Mouse (Mus musculus): ENCODE data around the gene Mafb. TPM values are rescaled to one million over a fixed set of nuclear protein-coding genes. Genes with fewer than 3 reads are reported as not detected.

Gene Mafb
- total RNA-seq (2014; rRNA removed) (6.8 and 9.0 TPM in 2 replicates), polyA plus RNA-seq (2015; fragmentation: Nextera tagmentation; extraction: Ambion mirVana) (5.7 and 5.8 TPM in 2 replicates)

DNA sequence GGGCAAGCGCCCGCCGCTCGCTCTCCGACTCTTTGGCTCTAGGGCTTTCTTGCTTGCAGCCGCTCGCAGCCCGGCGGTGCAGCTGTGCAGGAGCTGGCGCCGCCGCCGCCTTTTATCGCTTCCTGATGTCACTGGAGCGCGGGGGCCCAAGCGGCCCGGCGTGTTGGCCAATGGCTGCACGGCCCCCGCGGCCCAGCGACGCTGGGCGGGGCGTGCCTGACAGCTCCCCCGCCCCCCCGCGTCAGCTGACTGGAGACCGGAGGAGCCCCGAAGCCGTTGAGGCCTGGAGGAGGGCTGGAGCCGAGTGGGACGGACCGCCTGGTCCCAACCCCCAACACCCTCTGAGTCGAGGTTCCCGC is at the start of gene Mafb:
TSS of gene Mafb (minus strand) at position 86 of the 359 bp plus-strand sequence.
- Histone ChIP-seq H3K4me3 (ENCODE audit: low read depth, low read length) (peak within 1 kb of the TSS; percentile 52), H3K9me3 (ENCODE audit: low read length) (no peaks in the 10 kb centered on the region), H3K4me1 (ENCODE audit: insufficient read depth, low read length) (peaks cover 7% of the 10 kb centered on the region; the same call in 1 of the 2 replicates), H3K9ac (replicated peaks; ENCODE audit: low read length, poor library complexity, severe bottlenecking) (peak within 1 kb of the TSS; percentile 60), H3K27ac (ENCODE audit: low read depth, low read length) (peak within 1 kb of the TSS; percentile 71), H3K4me2 (ENCODE audit: low read depth, low read length, poor library complexity, severe bottlenecking) (peak within 1 kb of the TSS; percentile 95), H3K36me3 (ENCODE audit: insufficient read depth, low read length) (no peaks in the 10 kb centered on the region), H3K27me3 (ENCODE audit: insufficient read depth, low read length) (peaks cover 67% of the 10 kb centered on the region)
- ATAC-seq (ENCODE audit: low FRiP score) (peak; percentile 86), DNase-seq (ENCODE audit: low spot score) (peak; percentile 91)
- WGBS, result 0% methylated on average over 26 of the region's 37 CpGs
- TF ChIP-seq CTCF (IDR thresholded peaks at IDR 0.05), result no peak

DNA sequence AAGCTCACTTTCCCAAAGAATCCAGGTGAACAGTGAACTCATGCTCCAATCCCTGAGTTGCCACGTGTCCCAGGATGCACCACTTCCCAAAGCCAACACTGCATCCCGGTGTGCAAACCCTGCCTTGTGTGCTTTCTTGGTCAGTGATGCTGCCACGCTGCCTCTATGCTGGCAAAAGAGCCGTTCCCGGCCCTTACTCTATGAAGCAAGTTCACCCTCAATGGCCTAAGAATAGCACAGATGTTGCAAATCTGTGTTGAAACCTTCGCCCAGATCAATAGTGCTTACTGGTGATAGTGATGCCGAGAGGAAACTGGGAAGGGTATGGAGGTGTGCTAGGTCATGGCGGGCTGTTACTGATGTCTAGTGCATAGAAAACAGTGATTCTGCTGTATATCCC is 48.3 kb upstream of the Mafb start:
- ATAC-seq (ENCODE audit: low FRiP score), result no peak
- H3K9me3 ChIP-seq (ENCODE audit: low read length), result no peaks in the 10 kb centered on the region
- no peak overlapping the region for H3K4me3 ChIP-seq (ENCODE audit: low read depth, low read length)
- H3K4me1 ChIP-seq (ENCODE audit: insufficient read depth, low read length), result no peaks in the 10 kb centered on the region
- H3K36me3 ChIP-seq (ENCODE audit: insufficient read depth, low read length), result no peaks in the 10 kb centered on the region
- DNase-seq (ENCODE audit: low spot score), result no peak
- H3K4me2 ChIP-seq (ENCODE audit: low read depth, low read length, poor library complexity, severe bottlenecking), result no peak overlapping the region
- TF ChIP-seq CTCF (IDR thresholded peaks at IDR 0.05), result no peak
- H3K27ac ChIP-seq (ENCODE audit: low read depth, low read length), result no peak overlapping the region
- WGBS, result 94% methylated on average over 8 of the region's 8 CpGs
- no peak overlapping the region for H3K9ac ChIP-seq (replicated peaks; ENCODE audit: low read length, poor library complexity, severe bottlenecking)
- no peaks in the 10 kb centered on the region for H3K27me3 ChIP-seq (ENCODE audit: insufficient read depth, low read length)

DNA sequence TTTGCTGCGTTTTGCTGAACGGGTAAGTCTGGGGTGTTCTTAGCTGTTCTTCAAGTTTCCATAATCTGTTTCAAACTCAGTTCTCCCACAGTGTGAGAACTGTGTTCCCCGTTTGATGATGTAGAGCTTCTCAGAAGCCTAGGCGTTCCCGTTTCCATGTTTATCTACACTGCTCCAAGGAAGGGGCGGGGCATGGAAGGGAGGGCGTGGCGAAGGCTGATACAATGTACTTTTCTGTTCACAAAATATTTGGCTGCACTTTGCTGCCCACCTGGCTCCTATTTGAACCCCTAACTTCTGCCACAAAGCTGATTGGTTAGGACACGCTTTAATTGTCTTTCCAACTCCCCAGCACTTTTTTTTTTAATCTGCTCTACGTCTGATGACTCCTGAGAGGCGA is 47.9 kb upstream of the Mafb start:
- H3K9me3 ChIP-seq (ENCODE audit: low read length), result no peaks in the 10 kb centered on the region
- 93% methylated on average over 11 of the region's 11 CpGs for WGBS
- no peak for DNase-seq (ENCODE audit: low spot score)
- no peaks in the 10 kb centered on the region for H3K36me3 ChIP-seq (ENCODE audit: insufficient read depth, low read length)
- H3K4me2 ChIP-seq (ENCODE audit: low read depth, low read length, poor library complexity, severe bottlenecking), result no peak overlapping the region
- no peak overlapping the region for H3K27ac ChIP-seq (ENCODE audit: low read depth, low read length)
- no peak for TF ChIP-seq CTCF (IDR thresholded peaks at IDR 0.05)
- no peaks in the 10 kb centered on the region for H3K27me3 ChIP-seq (ENCODE audit: insufficient read depth, low read length)
- no peaks in the 10 kb centered on the region for H3K4me1 ChIP-seq (ENCODE audit: insufficient read depth, low read length)
- no peak for ATAC-seq (ENCODE audit: low FRiP score)
- no peak overlapping the region for H3K9ac ChIP-seq (replicated peaks; ENCODE audit: low read length, poor library complexity, severe bottlenecking)
- H3K4me3 ChIP-seq (ENCODE audit: low read depth, low read length), result no peak overlapping the region

DNA sequence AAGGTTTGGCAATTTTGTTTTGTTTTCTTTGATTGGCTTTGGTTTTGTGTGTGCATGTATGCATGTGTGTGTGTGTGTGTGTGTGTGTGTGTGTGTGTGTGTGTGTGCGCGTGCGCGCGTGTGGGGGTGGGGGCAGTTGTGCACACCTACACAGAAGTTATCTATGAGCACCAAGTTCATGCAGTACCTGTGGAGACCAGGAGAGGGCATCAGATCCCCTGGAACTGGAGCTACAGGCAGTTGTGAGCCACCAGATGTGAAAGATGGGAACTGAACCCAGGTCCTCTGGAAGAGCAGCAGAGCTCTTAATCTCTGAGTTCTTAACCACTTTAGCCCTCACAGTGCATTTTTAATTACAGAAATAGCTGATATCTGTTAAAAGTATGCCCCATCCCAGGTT is 47.1 kb upstream of the Mafb start:
- peak; percentile 44 for TF ChIP-seq CTCF (IDR thresholded peaks at IDR 0.05)
- 93% methylated on average over 5 of the region's 5 CpGs for WGBS
- Histone ChIP-seq H3K4me3 (ENCODE audit: low read depth, low read length) (no peak overlapping the region), H3K9ac (replicated peaks; ENCODE audit: low read length, poor library complexity, severe bottlenecking) (no peak overlapping the region), H3K9me3 (ENCODE audit: low read length) (no peaks in the 10 kb centered on the region), H3K27me3 (ENCODE audit: insufficient read depth, low read length) (no peaks in the 10 kb centered on the region), H3K27ac (ENCODE audit: low read depth, low read length) (no peak overlapping the region), H3K4me1 (ENCODE audit: insufficient read depth, low read length) (no peaks in the 10 kb centered on the region), H3K4me2 (ENCODE audit: low read depth, low read length, poor library complexity, severe bottlenecking) (no peak overlapping the region), H3K36me3 (ENCODE audit: insufficient read depth, low read length) (no peaks in the 10 kb centered on the region)
- DNase-seq (ENCODE audit: low spot score) (no peak), ATAC-seq (ENCODE audit: low FRiP score) (no peak)

DNA sequence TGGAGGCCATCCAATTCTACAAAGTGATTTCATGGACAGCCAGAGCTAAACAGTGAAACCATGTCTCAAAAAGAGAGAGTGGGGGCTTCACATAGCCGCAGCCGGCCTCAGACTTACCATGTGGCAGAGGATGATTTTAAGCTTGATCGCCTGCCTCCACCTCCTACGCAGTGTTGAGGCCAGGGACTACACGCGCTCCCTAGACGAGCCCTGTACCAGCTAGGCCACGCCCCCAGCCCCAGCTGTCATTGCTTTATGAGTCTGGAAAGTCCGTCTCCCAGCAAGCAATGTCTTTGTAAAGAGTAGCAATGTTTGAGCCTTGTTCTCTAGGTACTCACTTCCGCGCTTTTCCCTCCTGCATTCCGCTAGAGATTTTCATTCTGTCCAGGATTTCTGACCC is 46.2 kb upstream of the Mafb start:
- ATAC-seq (ENCODE audit: low FRiP score) (no peak), DNase-seq (ENCODE audit: low spot score) (no peak)
- no peaks in the 10 kb centered on the region for H3K4me1 ChIP-seq (ENCODE audit: insufficient read depth, low read length)
- no peak for TF ChIP-seq CTCF (IDR thresholded peaks at IDR 0.05)
- no peaks in the 10 kb centered on the region for H3K36me3 ChIP-seq (ENCODE audit: insufficient read depth, low read length)
- H3K27me3 ChIP-seq (ENCODE audit: insufficient read depth, low read length), result no peaks in the 10 kb centered on the region
- H3K9ac ChIP-seq (replicated peaks; ENCODE audit: low read length, poor library complexity, severe bottlenecking), result no peak overlapping the region
- 62% methylated on average over 12 of the region's 12 CpGs for WGBS
- no peak overlapping the region for H3K27ac ChIP-seq (ENCODE audit: low read depth, low read length)
- H3K4me3 ChIP-seq (ENCODE audit: low read depth, low read length), result no peak overlapping the region
- H3K4me2 ChIP-seq (ENCODE audit: low read depth, low read length, poor library complexity, severe bottlenecking), result no peak overlapping the region
- no peaks in the 10 kb centered on the region for H3K9me3 ChIP-seq (ENCODE audit: low read length)

DNA sequence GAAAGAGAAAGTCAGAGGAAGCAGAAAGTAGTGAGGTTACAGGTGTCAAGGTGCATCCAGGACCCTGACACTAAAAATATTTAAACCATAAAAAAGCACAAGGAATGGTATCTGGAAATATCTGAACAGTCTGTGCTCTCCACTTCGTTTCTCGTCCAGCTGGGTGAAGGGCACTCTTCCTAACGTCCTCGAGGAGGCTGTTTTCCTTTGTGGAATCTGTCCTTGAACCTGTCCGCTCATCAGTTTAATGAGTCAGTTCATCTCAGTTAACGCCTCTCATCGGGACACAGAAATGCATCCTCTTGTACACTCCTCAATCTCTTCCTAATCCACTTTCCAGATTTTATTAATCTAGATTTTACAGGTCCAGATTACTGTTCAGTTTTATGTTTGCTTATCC is 44.6 kb upstream of the Mafb start:
- H3K9me3 ChIP-seq (ENCODE audit: low read length), result no peaks in the 10 kb centered on the region
- no peak overlapping the region for H3K4me2 ChIP-seq (ENCODE audit: low read depth, low read length, poor library complexity, severe bottlenecking)
- ATAC-seq (ENCODE audit: low FRiP score) (no peak), DNase-seq (ENCODE audit: low spot score) (no peak)
- H3K9ac ChIP-seq (replicated peaks; ENCODE audit: low read length, poor library complexity, severe bottlenecking), result no peak overlapping the region
- no peaks in the 10 kb centered on the region for H3K36me3 ChIP-seq (ENCODE audit: insufficient read depth, low read length)
- TF ChIP-seq CTCF (IDR thresholded peaks at IDR 0.05), result no peak
- no peaks in the 10 kb centered on the region for H3K4me1 ChIP-seq (ENCODE audit: insufficient read depth, low read length)
- WGBS, result 85% methylated on average over 7 of the region's 7 CpGs
- H3K4me3 ChIP-seq (ENCODE audit: low read depth, low read length), result no peak overlapping the region
- H3K27me3 ChIP-seq (ENCODE audit: insufficient read depth, low read length), result no peaks in the 10 kb centered on the region
- H3K27ac ChIP-seq (ENCODE audit: low read depth, low read length), result no peak overlapping the region

Measured in midbrain, postnatal 0 days (tissue).